Comparison of ENCODE assay signal across 21 mouse cellular contexts in the genomic region with DNA sequence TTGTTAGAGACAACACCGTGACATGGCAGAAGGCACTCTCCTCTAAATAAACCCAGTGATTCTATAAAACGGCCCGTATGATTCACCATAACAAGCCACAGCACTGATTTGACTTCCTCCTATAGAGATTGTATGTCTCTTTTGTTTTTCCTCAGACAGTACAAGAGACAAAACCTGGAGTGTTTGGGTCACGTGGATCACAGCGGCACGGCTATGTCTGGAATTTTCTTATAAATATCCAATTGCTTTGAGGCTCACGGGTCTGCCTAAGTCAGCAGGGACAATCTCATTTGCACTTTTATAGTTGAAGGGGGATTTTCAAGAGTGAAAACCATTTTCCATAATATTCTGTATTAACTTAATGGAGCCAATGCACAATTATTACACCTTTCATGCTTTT.
DNase-seq lines count a peak whose midpoint lies in the region; ATAC-seq and TF ChIP-seq lines count a peak whose summit lies in the region.
"Had no signal": no experiment of that assay in that cellular context is flagged by ENCODE, and none has a peak within 500 bp of the region (broad histone marks: within the 10 kb centered on the region; RNA-seq: fewer than 3 reads in every experiment).

No protein-coding gene starts in this region.

- no peaks in the 10 kb centered on the region for H3K36me3 ChIP-seq in hindbrain, embryonic 12.5 days
- H3K36me3 ChIP-seq in hindbrain, embryonic 13.5 days: no peaks in the 10 kb centered on the region
- no peaks in the 10 kb centered on the region for H3K36me3 ChIP-seq in midbrain, embryonic 12.5 days
- no peaks in the 10 kb centered on the region for H3K36me3 ChIP-seq in midbrain, embryonic 10.5 days
- no peaks in the 10 kb centered on the region for H3K36me3 ChIP-seq in limb, embryonic 13.5 days
- H3K36me3 ChIP-seq in midbrain, postnatal 0 days (ENCODE audit: insufficient read depth, low read length): no peaks in the 10 kb centered on the region
- H3K36me3 ChIP-seq: forebrain, embryonic 15.5 days; heart, embryonic 10.5 days; lung, embryonic 15.5 days had no signal

- no peak overlapping the region for H3K9ac ChIP-seq in hindbrain, embryonic 12.5 days
- H3K9ac ChIP-seq in hindbrain, embryonic 13.5 days: no peak overlapping the region
- 0 out of 2 replicates have a peak overlapping the region, but pooled peaks have one; percentile 6 for H3K9ac ChIP-seq in midbrain, embryonic 12.5 days (replicated peaks)
- H3K9ac ChIP-seq in limb, embryonic 13.5 days: no peak overlapping the region
- H3K9ac ChIP-seq in midbrain, postnatal 0 days (replicated peaks; ENCODE audit: low read length, poor library complexity, severe bottlenecking): no peak overlapping the region
- H3K9ac ChIP-seq: forebrain, embryonic 15.5 days; liver, embryonic 14.5 days; lung, embryonic 15.5 days had no signal

- no peaks in the 10 kb centered on the region for H3K27me3 ChIP-seq in hindbrain, embryonic 12.5 days
- no peaks in the 10 kb centered on the region for H3K27me3 ChIP-seq in hindbrain, embryonic 13.5 days
- no peaks in the 10 kb centered on the region for H3K27me3 ChIP-seq in midbrain, embryonic 12.5 days
- H3K27me3 ChIP-seq in midbrain, embryonic 10.5 days (ENCODE audit: low read depth, poor library complexity, severe bottlenecking): no peaks in the 10 kb centered on the region
- 0 out of 2 replicates have a peak, but pooled peaks cover 3% of the 10 kb centered on the region for H3K27me3 ChIP-seq in limb, embryonic 13.5 days
- H3K27me3 ChIP-seq in midbrain, postnatal 0 days (ENCODE audit: insufficient read depth, low read length): no peaks in the 10 kb centered on the region
- H3K27me3 ChIP-seq: forebrain, embryonic 15.5 days; lung, embryonic 15.5 days; megakaryocyte, embryonic 14.5 days had no signal

- ATAC-seq in hindbrain, embryonic 12.5 days (ENCODE audit: low FRiP score): no peak
- no peak for ATAC-seq in hindbrain, embryonic 13.5 days (ENCODE audit: low FRiP score)
- ATAC-seq in midbrain, embryonic 12.5 days (ENCODE audit: low FRiP score, low read depth): no peak
- peak; percentile 72; the same call in 1 of the 2 replicates for ATAC-seq in limb, embryonic 13.5 days (ENCODE audit: low FRiP score, low read depth)
- ATAC-seq in midbrain, postnatal 0 days (ENCODE audit: low FRiP score): no peak
- ATAC-seq: CD4-positive, CD25-positive, alpha-beta regulatory T cell, adult 4 months; forebrain, embryonic 15.5 days had no signal

- H3K4me1 ChIP-seq in hindbrain, embryonic 12.5 days: peaks cover 7% of the 10 kb centered on the region; the same call in 1 of the 2 replicates
- H3K4me1 ChIP-seq in hindbrain, embryonic 13.5 days (replicated peaks): no peaks in the 10 kb centered on the region; the same call in 1 of the 2 replicates
- peaks cover 7% of the 10 kb centered on the region; the same call in 1 of the 2 replicates for H3K4me1 ChIP-seq in midbrain, embryonic 12.5 days
- peaks cover 26% of the 10 kb centered on the region for H3K4me1 ChIP-seq in midbrain, embryonic 10.5 days
- peaks cover 16% of the 10 kb centered on the region for H3K4me1 ChIP-seq in limb, embryonic 13.5 days
- no peaks in the 10 kb centered on the region for H3K4me1 ChIP-seq in midbrain, postnatal 0 days (ENCODE audit: insufficient read depth, low read length)
- H3K4me1 ChIP-seq: forebrain, embryonic 15.5 days; heart, embryonic 10.5 days; lung, embryonic 15.5 days; megakaryocyte, embryonic 14.5 days had no signal

- WGBS in hindbrain, embryonic 12.5 days: 39% methylated on average over 7 of the region's 7 CpGs
- WGBS in hindbrain, embryonic 13.5 days: 38% methylated on average over 7 of the region's 7 CpGs
- WGBS in midbrain, embryonic 12.5 days: 40% methylated on average over 7 of the region's 7 CpGs
- 53% methylated on average over 7 of the region's 7 CpGs for WGBS in midbrain, embryonic 10.5 days
- 22% methylated on average over 7 of the region's 7 CpGs for WGBS in limb, embryonic 13.5 days
- 19% methylated on average over 7 of the region's 7 CpGs for WGBS in midbrain, postnatal 0 days

- no peak for DNase-seq in midbrain, embryonic 10.5 days (ENCODE audit: low spot score)
- no peak for DNase-seq in midbrain, postnatal 0 days (ENCODE audit: low spot score)
- DNase-seq in kidney, postnatal 36 days: no peak
- no peak for DNase-seq in cerebellum, postnatal 14 days
- DNase-seq: adrenal gland, postnatal 25 days; cerebellum, adult 9-10 months; kidney, adult 11 months; lung, postnatal 36 days; thymus, adult 18-20 months; thymus, postnatal 36 days had no signal

- no peak for TF ChIP-seq CTCF in midbrain, postnatal 0 days (IDR thresholded peaks at IDR 0.05)

- peak overlapping the region; percentile 21; the same call in 1 of the 2 replicates for H3K4me2 ChIP-seq in hindbrain, embryonic 12.5 days (replicated peaks)
- H3K4me2 ChIP-seq in hindbrain, embryonic 13.5 days: no peak overlapping the region
- no peak overlapping the region for H3K4me2 ChIP-seq in midbrain, embryonic 12.5 days (replicated peaks)
- peak overlapping the region; percentile 32 for H3K4me2 ChIP-seq in limb, embryonic 13.5 days (replicated peaks)
- 0 out of 2 replicates have a peak overlapping the region, but pooled peaks have one; percentile 1 for H3K4me2 ChIP-seq in midbrain, postnatal 0 days (ENCODE audit: low read depth, low read length, poor library complexity, severe bottlenecking)
- H3K4me2 ChIP-seq: forebrain, embryonic 15.5 days; lung, embryonic 15.5 days had no signal

- no peak overlapping the region for H3K27ac ChIP-seq in hindbrain, embryonic 12.5 days
- no peak overlapping the region for H3K27ac ChIP-seq in hindbrain, embryonic 13.5 days
- H3K27ac ChIP-seq in midbrain, embryonic 12.5 days (replicated peaks): no peak overlapping the region
- H3K27ac ChIP-seq in midbrain, embryonic 10.5 days (replicated peaks): no peak overlapping the region
- H3K27ac ChIP-seq in limb, embryonic 13.5 days: no peak overlapping the region
- H3K27ac ChIP-seq in midbrain, postnatal 0 days (ENCODE audit: low read depth, low read length): no peak overlapping the region
- H3K27ac ChIP-seq: forebrain, embryonic 15.5 days; heart, embryonic 10.5 days; kidney, postnatal 0 days; liver, embryonic 14.5 days; lung, embryonic 15.5 days had no signal

- no peak overlapping the region for H3K4me3 ChIP-seq in hindbrain, embryonic 12.5 days
- no peak overlapping the region for H3K4me3 ChIP-seq in hindbrain, embryonic 13.5 days
- no peak overlapping the region for H3K4me3 ChIP-seq in midbrain, embryonic 12.5 days
- no peak overlapping the region for H3K4me3 ChIP-seq in midbrain, embryonic 10.5 days
- H3K4me3 ChIP-seq in limb, embryonic 13.5 days: no peak overlapping the region
- no peak overlapping the region for H3K4me3 ChIP-seq in midbrain, postnatal 0 days (ENCODE audit: low read depth, low read length)
- H3K4me3 ChIP-seq: forebrain, embryonic 15.5 days; heart, embryonic 10.5 days; lung, embryonic 15.5 days; megakaryocyte, embryonic 14.5 days had no signal

- no peaks in the 10 kb centered on the region for H3K9me3 ChIP-seq in hindbrain, embryonic 12.5 days (replicated peaks)
- H3K9me3 ChIP-seq in hindbrain, embryonic 13.5 days: no peaks in the 10 kb centered on the region
- H3K9me3 ChIP-seq in midbrain, embryonic 12.5 days: no peaks in the 10 kb centered on the region
- no peaks in the 10 kb centered on the region for H3K9me3 ChIP-seq in midbrain, embryonic 10.5 days (replicated peaks)
- H3K9me3 ChIP-seq in limb, embryonic 13.5 days: no peaks in the 10 kb centered on the region
- H3K9me3 ChIP-seq in midbrain, postnatal 0 days (ENCODE audit: low read length): no peaks in the 10 kb centered on the region
- H3K9me3 ChIP-seq: forebrain, embryonic 15.5 days; heart, embryonic 10.5 days; lung, embryonic 15.5 days had no signal

Comparison
In these comparisons a context has a peak if more than half of its experiments do, and no peak if none do; other contexts are left out.
1. H3K4me2 ChIP-seq: peak in hindbrain, embryonic 12.5 days (single experiment), limb, embryonic 13.5 days (single experiment) and midbrain, postnatal 0 days (single experiment); none in hindbrain, embryonic 13.5 days (single experiment) and midbrain, embryonic 12.5 days (single experiment).